Mouse (Mus musculus) adrenal gland, postnatal 10 days (tissue): ENCODE data around the gene Olfr830. TPM values are rescaled to one million over a fixed set of nuclear protein-coding genes. Genes with fewer than 3 reads are reported as not detected.
"Not testable (repeated sequence)": the region's sequence is repeated elsewhere in the genome, so short reads cannot be mapped to it uniquely, and the experiment has no call there.

Experiments
- DNase-seq: peaks from one replicate; pipeline ENCODE4 v3.0.0; 2021; ENCODE audit warnings: mixed read lengths
- long read RNA-seq, 2 experiments: library from polyadenylated mRNA; stranded (forward); transcript quantifications; one replicate each; pipeline ENCODE4 v2.0.0; 2021
- total RNA-seq, 2 experiments: library from RNA; stranded (reverse); gene quantifications; 2 replicates each; pipeline ENCODE4 v1.2.3; 2021

Gene Olfr830
- not detected for total RNA-seq
- long read RNA-seq, experiment 1 = 0 reads
- long read RNA-seq, experiment 2 = 0 reads

DNA sequence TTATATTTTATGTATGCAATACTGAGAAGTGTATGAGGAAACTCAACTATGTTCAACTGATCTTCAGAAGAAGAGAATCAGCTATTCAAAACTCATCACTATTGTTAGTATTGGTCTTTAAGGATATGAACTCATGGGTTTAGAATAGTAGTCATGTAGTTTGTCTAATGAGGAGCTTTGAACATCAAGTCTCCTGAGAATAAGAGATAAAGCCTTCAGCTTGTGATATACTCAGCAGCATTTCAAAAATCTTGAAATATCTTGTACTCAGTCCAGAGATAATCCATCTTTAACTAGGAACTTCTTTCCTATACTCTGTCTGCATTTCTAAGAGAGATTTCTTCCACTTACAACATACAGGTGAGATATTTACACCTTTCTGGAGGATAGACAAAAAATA is at the start of gene Olfr830:
Gene Olfr830 (plus strand): TSS at position 301 of the 400 bp plus-strand sequence.
- no peak for DNase-seq

DNA sequence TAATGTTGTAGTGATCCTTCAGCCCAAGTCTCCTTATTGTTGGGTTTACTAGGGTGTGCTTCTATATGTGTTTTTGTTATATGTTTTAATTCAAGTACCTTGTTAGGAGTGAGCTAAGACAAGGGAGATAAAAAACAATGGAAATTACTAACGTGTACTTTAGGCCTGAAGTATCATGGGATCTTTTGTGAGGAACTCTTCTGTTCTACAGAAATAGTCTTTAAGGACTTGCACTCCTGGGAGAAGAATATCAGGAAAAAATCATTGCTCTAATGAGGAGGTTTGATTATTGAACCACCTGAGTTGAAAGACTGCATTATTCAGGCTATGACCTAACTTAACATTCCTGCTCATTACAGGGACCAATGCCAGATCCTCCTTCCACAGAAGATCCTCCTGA is 19.9 kb upstream of the Olfr830 start, which contains the start of gene Olfr829:
Gene Olfr829 (plus strand): TSS at position 301 of the 400 bp plus-strand sequence.
- DNase-seq = no peak

DNA sequence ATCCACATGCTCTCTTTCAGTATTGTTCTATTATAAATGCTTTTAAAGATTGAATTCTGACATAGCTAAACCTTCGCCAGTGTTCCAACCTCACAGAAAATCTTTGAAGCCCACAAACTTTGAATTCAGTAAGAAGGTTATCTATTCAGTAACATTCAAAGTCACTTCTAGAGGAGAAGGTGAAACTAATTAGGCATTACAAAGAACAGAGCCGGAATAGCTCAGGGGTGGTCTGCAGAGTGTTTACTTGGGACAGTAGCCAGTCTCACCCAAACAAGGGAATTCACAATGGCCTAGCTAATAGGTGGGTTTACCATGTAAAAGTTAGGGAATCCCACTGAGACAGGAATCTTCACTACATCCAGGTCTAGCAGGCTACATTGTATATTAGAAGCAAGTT is 33.2 kb downstream of the Olfr830 start:
- DNase-seq = not testable (repeated sequence)

DNA sequence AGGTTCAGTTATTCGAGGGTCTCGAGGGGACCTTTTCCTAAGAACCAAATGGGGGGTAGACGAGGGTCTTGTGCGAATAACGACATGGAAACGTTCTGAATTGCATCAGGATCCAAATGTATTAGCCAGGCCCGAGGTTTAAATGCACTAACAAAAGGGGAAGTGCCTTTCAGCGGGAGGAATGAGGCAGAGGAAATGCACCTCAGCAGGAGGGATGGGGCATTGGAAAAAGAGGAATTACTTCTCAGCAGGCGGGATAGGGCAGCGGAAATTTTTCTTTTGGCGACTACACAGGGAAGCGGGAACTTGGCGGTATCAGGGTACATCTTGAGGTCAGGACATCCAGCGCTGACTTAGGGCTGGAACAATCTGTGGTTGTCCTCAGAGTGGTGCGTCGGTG is 53.4 kb downstream of the Olfr830 start:
- DNase-seq = not testable (repeated sequence)

Other genes starting within 250 kb of the Olfr830 start
- gene Muc16, start 200.2 kb upstream of the Olfr830 start, total RNA-seq = 1 to 10 TPM; 4.1 to 4.7 TPM
- gene Olfr24, start 110.7 kb upstream of the Olfr830 start, total RNA-seq = not detected
- not detected for gene Olfr828, start 55.2 kb upstream of the Olfr830 start, total RNA-seq
- not detected for gene Olfr829, start 19.8 kb upstream of the Olfr830 start, total RNA-seq
- gene Olfr832, start 62.4 kb downstream of the Olfr830 start, total RNA-seq = not detected
- gene Olfr834, start 113.3 kb downstream of the Olfr830 start, total RNA-seq = not detected
- not detected for gene Olfr835, start 158.0 kb downstream of the Olfr830 start, total RNA-seq
- gene Olfr836, start 245.7 kb downstream of the Olfr830 start, total RNA-seq = not detected